In the genomic region with DNA sequence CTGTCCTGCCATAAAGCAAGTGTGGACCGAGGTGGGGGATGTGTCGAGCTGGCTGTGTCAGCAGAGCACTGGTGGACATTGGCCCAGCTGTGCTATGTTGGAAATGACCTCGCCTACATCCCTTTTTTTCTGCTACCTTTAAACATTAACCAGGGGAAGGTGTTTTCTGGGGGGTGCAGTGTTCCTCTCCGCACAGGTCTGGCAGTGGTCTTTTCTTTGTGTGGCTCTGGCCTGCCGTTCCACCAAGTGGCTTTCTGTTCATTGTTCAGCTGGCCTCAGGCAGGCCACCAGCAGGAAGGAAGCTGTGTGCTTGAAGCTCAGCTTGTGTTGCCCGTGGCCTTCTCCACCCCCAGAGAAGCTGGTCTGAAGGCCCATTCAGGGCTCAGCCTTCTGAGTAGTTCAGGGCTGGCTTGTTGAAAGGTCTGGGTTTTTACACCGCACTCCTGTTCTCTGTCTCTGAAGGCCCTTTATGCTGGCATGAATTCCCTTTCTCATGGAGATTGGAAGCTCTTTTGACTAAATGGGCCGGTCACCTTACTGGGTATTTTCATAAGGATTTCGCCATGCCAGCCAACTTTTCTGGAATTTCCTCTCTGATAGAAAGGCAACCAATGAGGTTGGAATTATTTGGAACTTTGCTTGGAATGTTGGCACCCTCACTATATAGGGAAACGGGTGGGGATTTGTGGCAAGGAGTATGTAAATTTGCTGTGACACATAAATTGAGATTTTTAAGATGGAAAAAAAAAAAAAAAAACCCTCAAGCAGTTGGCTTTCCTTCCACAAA, we compare ENCODE assay signal across 10 mouse cellular contexts. TPM values are rescaled to one million over a fixed set of nuclear protein-coding genes. Genes with fewer than 3 reads are reported as not detected.
A peak's percentile ranks its signal among the peaks of the same experiment; 100 is the strongest.
DNase-seq lines count a peak whose midpoint lies in the region; ATAC-seq and TF ChIP-seq lines count a peak whose summit lies in the region.
"Had no signal": no experiment of that assay in that cellular context is flagged by ENCODE, and none has a peak within 500 bp of the region (broad histone marks: within the 10 kb centered on the region; RNA-seq: fewer than 3 reads in every experiment).

No protein-coding gene starts in this region.

- no peak for TF ChIP-seq CTCF in thymus, adult 2 months (IDR thresholded peaks at IDR 0.05; ENCODE audit: borderline replicate concordance, control insufficient read depth, extremely low read depth, insufficient read depth, low read length, poor library complexity)

- H3K4me1 ChIP-seq in forebrain, embryonic 10.5 days, result peaks cover 61% of the 10 kb centered on the region
- H3K4me1 ChIP-seq in hindbrain, embryonic 13.5 days (replicated peaks), result peaks cover 37% of the 10 kb centered on the region
- peaks cover 18% of the 10 kb centered on the region for H3K4me1 ChIP-seq in stomach, embryonic 14.5 days (ENCODE audit: control insufficient read depth, insufficient read depth, low read length)
- H3K4me1 ChIP-seq in thymus, adult 2 months (replicated peaks; ENCODE audit: control insufficient read depth, insufficient read depth, low read length), result no peaks in the 10 kb centered on the region

- no peak for TF ChIP-seq POLR2A in thymus, adult 2 months (IDR thresholded peaks at IDR 0.05; ENCODE audit: control insufficient read depth, extremely low read depth, insufficient read depth, low read length, poor library complexity)

- peaks cover 16% of the 10 kb centered on the region for H3K36me3 ChIP-seq in forebrain, embryonic 10.5 days (replicated peaks)
- no peaks in the 10 kb centered on the region for H3K36me3 ChIP-seq in hindbrain, embryonic 13.5 days
- H3K36me3 ChIP-seq in stomach, embryonic 14.5 days (ENCODE audit: control insufficient read depth, insufficient read depth, low read length), result no peaks in the 10 kb centered on the region
- H3K36me3 ChIP-seq in thymus, adult 2 months (ENCODE audit: control insufficient read depth, insufficient read depth, low read length), result no peaks in the 10 kb centered on the region
- H3K36me3 ChIP-seq: G1E had no signal

- DNase-seq in layer of hippocampus, adult 9-11 months, result peak; percentile 30
- DNase-seq in layer of hippocampus, adult 9-10 months (ENCODE audit: low spot score), result no peak
- peak; percentile 34 for DNase-seq in forebrain, embryonic 10.5 days (ENCODE audit: extremely low spot score, low spot score)
- peak; percentile 48 for DNase-seq in liver
- no peak for DNase-seq in thymus, adult 2 months
- DNase-seq in urinary bladder, adult 18-20 months (ENCODE audit: low spot score in 2 of 2), result no peak

- H3K9me3 ChIP-seq in forebrain, embryonic 10.5 days, result 0 out of 2 replicates have a peak, but pooled peaks cover 3% of the 10 kb centered on the region
- no peaks in the 10 kb centered on the region for H3K9me3 ChIP-seq in hindbrain, embryonic 13.5 days
- no peaks in the 10 kb centered on the region for H3K9me3 ChIP-seq in stomach, embryonic 14.5 days (ENCODE audit: control insufficient read depth, low read depth, low read length)
- H3K9me3 ChIP-seq: G1E had no signal

- H3K9ac ChIP-seq in hindbrain, embryonic 13.5 days, result peak overlapping the region; percentile 20; the same call in 1 of the 2 replicates
- H3K9ac ChIP-seq in stomach, embryonic 14.5 days (replicated peaks; ENCODE audit: low read depth, low read length), result no peak overlapping the region

- no peaks in the 10 kb centered on the region for H3K27me3 ChIP-seq in forebrain, embryonic 10.5 days (ENCODE audit: poor library complexity, severe bottlenecking)
- no peaks in the 10 kb centered on the region for H3K27me3 ChIP-seq in hindbrain, embryonic 13.5 days
- no peaks in the 10 kb centered on the region for H3K27me3 ChIP-seq in stomach, embryonic 14.5 days (ENCODE audit: control insufficient read depth, insufficient read depth, low read length)
- H3K27me3 ChIP-seq in thymus, adult 2 months (ENCODE audit: control insufficient read depth, insufficient read depth, low read length), result no peaks in the 10 kb centered on the region

- peak; percentile 40; the same call in 1 of the 2 replicates for ATAC-seq in hindbrain, embryonic 13.5 days (ENCODE audit: low FRiP score)
- ATAC-seq in stomach, embryonic 14.5 days (ENCODE audit: insufficient number of reproducible peaks, insufficient read depth, low FRiP score, low read depth), result peak; percentile 75

- H3K27ac ChIP-seq in forebrain, embryonic 10.5 days, result peak overlapping the region; percentile 87
- H3K27ac ChIP-seq in hindbrain, embryonic 13.5 days, result peak overlapping the region; percentile 61
- peak overlapping the region; percentile 62 for H3K27ac ChIP-seq in stomach, embryonic 14.5 days (ENCODE audit: low read length)
- no peak overlapping the region for H3K27ac ChIP-seq in thymus, adult 2 months (ENCODE audit: control insufficient read depth, insufficient read depth, low read length)
- H3K27ac ChIP-seq: macrophage had no signal

- 39% methylated on average over 10 of the region's 10 CpGs for WGBS in forebrain, embryonic 10.5 days
- WGBS in hindbrain, embryonic 13.5 days, result 35% methylated on average over 10 of the region's 10 CpGs
- 57% methylated on average over 10 of the region's 10 CpGs for WGBS in stomach, embryonic 14.5 days
- 58% methylated on average over 10 of the region's 10 CpGs for WGBS in thymus, adult 2 months

- H3K4me2 ChIP-seq in hindbrain, embryonic 13.5 days, result no peak overlapping the region
- no peak overlapping the region for H3K4me2 ChIP-seq in stomach, embryonic 14.5 days (replicated peaks; ENCODE audit: low read depth, low read length)

- H3K4me3 ChIP-seq in forebrain, embryonic 10.5 days, result peak overlapping the region; percentile 12; the same call in 1 of the 2 replicates
- no peak overlapping the region for H3K4me3 ChIP-seq in hindbrain, embryonic 13.5 days
- H3K4me3 ChIP-seq in stomach, embryonic 14.5 days (ENCODE audit: low read depth, low read length), result no peak overlapping the region
- no peak overlapping the region for H3K4me3 ChIP-seq in thymus, adult 2 months (ENCODE audit: control insufficient read depth, insufficient read depth, low read length)

RNA-seq across cellular contexts. Expression of a gene that starts 8.6 kb away (rescaled TPM):
- 22.9 and 24.2 TPM in 2 replicates for polyA plus RNA-seq in forebrain, embryonic 10.5 days (2016; fragmentation: Nextera tagmentation; extraction: Ambion mirVana)
- polyA plus RNA-seq in hindbrain, embryonic 13.5 days (2015; fragmentation: Nextera tagmentation; extraction: Ambion mirVana), result 6.5 and 7.4 TPM in 2 replicates
- polyA plus RNA-seq in stomach, embryonic 14.5 days (2014; fragmentation: Nextera tagmentation; extraction: Ambion mirVana), result 23.7 and 26.2 TPM in 2 replicates
- 26.4 and 26.5 TPM in 2 replicates for polyA plus RNA-seq in thymus, adult 2 months (2012; rRNA removed)

RNA-seq across cellular contexts. Expression of a gene that starts 35.0 kb away (rescaled TPM):
- not detected in 2 replicates for polyA plus RNA-seq in forebrain, embryonic 10.5 days (2016; fragmentation: Nextera tagmentation; extraction: Ambion mirVana)
- polyA plus RNA-seq in hindbrain, embryonic 13.5 days (2015; fragmentation: Nextera tagmentation; extraction: Ambion mirVana), result not detected in 2 replicates
- polyA plus RNA-seq in stomach, embryonic 14.5 days (2014; fragmentation: Nextera tagmentation; extraction: Ambion mirVana), result not detected in 2 replicates
- polyA plus RNA-seq in thymus, adult 2 months (2012; rRNA removed), result not detected in 2 replicates
- polyA plus RNA-seq: G1E, macrophage had no signal

Comparison
In these comparisons a context has a peak if more than half of its experiments do, and no peak if none do; other contexts are left out.
1. DNase-seq: peak in layer of hippocampus, adult 9-11 months (single experiment), forebrain, embryonic 10.5 days (single experiment) and liver (single experiment); none in layer of hippocampus, adult 9-10 months (single experiment), thymus, adult 2 months (single experiment) and urinary bladder, adult 18-20 months (0 of 2).